Mouse (Mus musculus) lung, adult 2 months (tissue): ENCODE measurements around the gene Herc1.

Experiments used
- CTCF ChIP-seq: fragments of 200-500 bp; IDR thresholded peaks from 2 replicates; pipeline ENCODE4 v1.5.1; 2011; ENCODE audit warnings: mild to moderate bottlenecking, low read length, control low read depth; ENCODE audit not compliant: insufficient read depth
- POLR2A ChIP-seq: fragments of 200-500 bp; IDR thresholded peaks from 2 replicates; pipeline ENCODE4 v1.6.1; 2011; ENCODE audit warnings: low read depth, mild to moderate bottlenecking, control low read depth, low read length, borderline replicate concordance; ENCODE audit errors: extremely low read depth

DNA sequence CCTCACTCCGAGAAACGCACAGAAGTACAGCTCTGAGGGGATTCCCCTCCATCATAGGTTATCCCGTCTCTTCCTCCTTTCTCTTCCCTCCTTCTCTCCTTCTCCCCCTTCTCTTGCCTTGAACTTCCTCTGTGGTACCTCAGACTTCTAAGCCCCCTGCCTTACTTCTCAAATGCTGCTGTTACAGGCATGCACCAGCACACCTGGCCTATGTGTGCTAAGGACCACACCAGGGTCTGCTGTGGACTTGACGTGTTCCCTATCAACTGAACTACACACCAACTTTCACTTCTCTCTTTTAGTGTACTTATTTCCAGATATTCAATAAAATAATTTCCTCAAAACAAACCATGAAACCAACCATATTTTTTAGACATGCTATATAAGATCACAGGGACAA, 192.5 kb downstream of the Herc1 start:
- TF ChIP-seq CTCF, result no peak
- no peak for TF ChIP-seq POLR2A
